Mouse (Mus musculus) embryonic fibroblast, embryonic 13.5 days (primary cell): Measurements from ENCODE around the gene Krr1.

Source experiments
- CTCF ChIP-seq: IDR thresholded peaks from 2 replicates; pipeline ENCODE4 v1.5.1; 2011; ENCODE audit warnings: mild to moderate bottlenecking, control low read depth, low read length, moderate library complexity, borderline replicate concordance; ENCODE audit not compliant: insufficient read depth
- POLR2A ChIP-seq: IDR thresholded peaks from 2 replicates; pipeline ENCODE4 v1.6.1; 2011; ENCODE audit warnings: low read depth, mild to moderate bottlenecking, control low read depth, low read length, moderate library complexity

- no peak for TF ChIP-seq CTCF
- TF ChIP-seq POLR2A: no peak
Observed at GRCm38 (mm10) chr10:111924141-111924540, 48.3 kb upstream of the Krr1 start.
